Mouse (Mus musculus) brown adipose tissue, adult 24 weeks (tissue): ENCODE data around the gene Krtap21-1. TPM values are rescaled to one million over a fixed set of nuclear protein-coding genes. Genes with fewer than 3 reads are reported as not detected.

Experiments
- H3K27ac ChIP-seq: fragments of 200-500 bp; replicated peaks from 2 replicates; pipeline ENCODE4 v1.5.1; 2012; ENCODE audit warnings: low read depth, mild to moderate bottlenecking, low read length
- H3K4me1 ChIP-seq: fragments of 200-500 bp; 2 replicates; pipeline ENCODE4 v1.6.1; 2012; ENCODE audit warnings: low read length, mixed read lengths; ENCODE audit not compliant: control insufficient read depth, insufficient read depth, insufficient read length
- H3K4me3 ChIP-seq: fragments of 200-500 bp; 2 replicates; pipeline ENCODE4 v1.5.1; 2012; ENCODE audit warnings: low read depth, mild to moderate bottlenecking, low read length, moderate library complexity; ENCODE audit not compliant: insufficient read depth
- polyA plus RNA-seq: library from polyadenylated mRNA; stranded (reverse); fragments of >200 nt; gene quantifications from 2 replicates; pipeline ENCODE4 v1.2.4, GENCODE M21; 2012; ENCODE audit not compliant: missing spikeins, insufficient read depth, insufficient read length

The Krtap21-1 gene
- polyA plus RNA-seq = not detected in 2 replicates

GRCm38 (mm10) chr16:89403768-89404167 is at the start of gene Krtap21-1:
Gene Krtap21-1 (minus strand): TSS chr16:89403868.
- H3K4me1 ChIP-seq = no peaks in the 10 kb centered on the region
- H3K27ac ChIP-seq = no peak within 1 kb of the TSS
- no peak within 1 kb of the TSS for H3K4me3 ChIP-seq

- no peaks in the 10 kb centered on the region for H3K4me1 ChIP-seq
- no peak overlapping the region for H3K27ac ChIP-seq
- no peak overlapping the region for H3K4me3 ChIP-seq
Observed at GRCm38 (mm10) chr16:89429586-89429985, 25.9 kb upstream of the Krtap21-1 start.

- Histone ChIP-seq H3K27ac (no peak overlapping the region), H3K4me3 (no peak overlapping the region), H3K4me1 (no peaks in the 10 kb centered on the region)
Observed at GRCm38 (mm10) chr16:89425310-89425709, 21.6 kb upstream of the Krtap21-1 start.

- H3K4me1 ChIP-seq = no peaks in the 10 kb centered on the region
- no peak within 1 kb of the TSS for H3K27ac ChIP-seq
- no peak within 1 kb of the TSS for H3K4me3 ChIP-seq
Observed at GRCm38 (mm10) chr16:89420011-89420410, 16.3 kb upstream of the Krtap21-1 start, which contains the start of gene Krtap6-2. Gene Krtap6-2 (minus strand): TSS chr16:89420111.

GRCm38 (mm10) chr16:89416311-89416710 is 12.6 kb upstream of the Krtap21-1 start:
- H3K4me1 ChIP-seq = no peaks in the 10 kb centered on the region
- no peak overlapping the region for H3K27ac ChIP-seq
- no peak overlapping the region for H3K4me3 ChIP-seq

GRCm38 (mm10) chr16:89410345-89411068 is 6.8 kb upstream of the Krtap21-1 start:
- Histone ChIP-seq H3K4me1 (no peaks in the 10 kb centered on the region), H3K4me3 (no peak overlapping the region), H3K27ac (no peak overlapping the region)

- Histone ChIP-seq H3K4me3 (no peak overlapping the region), H3K27ac (no peak overlapping the region), H3K4me1 (no peaks in the 10 kb centered on the region)
Observed at GRCm38 (mm10) chr16:89372734-89373461, 30.8 kb downstream of the Krtap21-1 start.

Other genes with a start within 250 kb of the Krtap21-1 start
- not detected in 2 replicates for gene Gm9789, start 245.9 kb downstream of the Krtap21-1 start, polyA plus RNA-seq
- not detected in 2 replicates for gene Gm7735, start 234.4 kb downstream of the Krtap21-1 start, polyA plus RNA-seq
- not detected in 2 replicates for gene 1110057P08Rik, start 229.1 kb downstream of the Krtap21-1 start, polyA plus RNA-seq
- not detected in 2 replicates for gene Krtap20-2, start 198.0 kb downstream of the Krtap21-1 start, polyA plus RNA-seq
- gene Krtap6-2, start 16.2 kb upstream of the Krtap21-1 start, polyA plus RNA-seq = not detected in 2 replicates
- gene Krtap8-1, start 84.1 kb upstream of the Krtap21-1 start, polyA plus RNA-seq = not detected in 2 replicates
- not detected in 2 replicates for gene Krtap7-1, start 104.5 kb upstream of the Krtap21-1 start, polyA plus RNA-seq
- not detected in 2 replicates for gene Krtap11-1, start 167.3 kb upstream of the Krtap21-1 start, polyA plus RNA-seq